Mouse (Mus musculus) urinary bladder, postnatal 10 days (tissue): ENCODE data around the gene Ddx17.

Experiments
- DNase-seq: peaks from one replicate; pipeline ENCODE4 v3.0.0; 2022; ENCODE audit warnings: low spot score

Ddx17 gene

DNA sequence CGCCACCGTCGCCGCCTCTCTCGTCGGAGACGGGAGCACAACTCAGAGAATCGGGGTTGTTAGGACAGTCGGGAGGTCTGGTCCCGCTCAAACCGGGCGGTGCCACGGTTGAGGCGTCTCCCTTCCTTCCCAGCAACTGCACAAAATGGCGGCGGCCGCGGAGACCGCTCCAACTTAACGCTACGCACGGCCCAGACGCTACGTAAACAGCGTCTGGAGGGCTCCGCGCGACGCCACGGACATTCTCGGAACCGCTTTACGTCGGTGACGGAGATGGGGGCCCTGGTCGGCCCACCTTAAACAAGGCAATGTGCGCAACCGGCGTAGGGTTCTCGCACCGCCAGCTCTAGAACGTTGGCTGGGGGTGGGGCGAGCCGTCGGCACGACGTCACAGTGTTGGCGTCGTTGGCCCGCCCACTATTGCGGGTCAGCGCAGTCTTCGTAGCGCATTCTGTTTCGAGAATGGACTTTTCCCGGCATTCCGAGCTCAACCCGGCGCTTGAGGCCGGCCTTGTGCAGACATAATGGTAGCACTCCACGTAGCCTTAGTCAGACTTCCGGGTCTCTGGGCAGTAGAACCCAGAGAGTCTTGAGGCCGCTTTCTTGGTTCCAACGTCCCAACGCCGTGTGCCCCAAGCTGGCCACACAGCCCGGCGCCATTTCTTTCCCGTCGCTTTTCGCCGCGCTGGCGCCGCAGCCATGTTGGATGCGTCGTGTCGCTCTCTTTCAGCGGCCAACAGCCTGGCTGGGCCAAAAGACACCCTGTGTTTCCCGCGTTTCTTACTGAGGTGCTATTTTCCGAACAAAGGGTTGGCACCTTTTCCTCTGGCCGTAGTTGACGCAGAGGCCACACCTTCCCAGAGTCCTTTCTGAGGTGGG is at the start of gene Ddx17:
Gene Ddx17, minus strand, starts transcription at position 332 of the 879 bp plus-strand sequence.
- DNase-seq: peak; percentile 94

- DNase-seq: no peak
Measured at GRCm38 (mm10) chr15:79581581-79581980, 35.0 kb upstream of the Ddx17 start.

GRCm38 (mm10) chr15:79577671-79578426 is 31.3 kb upstream of the Ddx17 start:
- DNase-seq: no peak

GRCm38 (mm10) chr15:79576947-79577346 is 30.4 kb upstream of the Ddx17 start:
- DNase-seq: no peak

GRCm38 (mm10) chr15:79575543-79576222 is 29.1 kb upstream of the Ddx17 start:
- no peak for DNase-seq

DNA sequence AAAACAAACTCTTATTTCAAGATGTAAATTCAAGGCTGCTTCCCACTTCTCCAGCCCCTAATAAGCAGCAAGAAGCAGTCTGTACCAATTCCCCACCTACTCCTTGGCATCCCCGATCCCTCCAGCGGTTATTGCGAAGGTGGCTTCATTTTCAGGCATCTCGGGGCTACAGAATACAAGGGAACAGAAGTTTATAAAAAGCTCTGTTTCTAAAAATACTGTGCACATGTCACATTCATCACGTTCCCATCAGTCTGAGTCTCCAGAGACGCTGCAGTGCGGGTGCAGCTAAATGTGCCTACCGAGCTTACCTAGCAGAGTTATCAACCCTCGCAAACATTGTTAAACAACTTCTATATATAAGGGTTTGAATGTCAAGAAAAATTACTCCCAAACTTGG is 15.9 kb upstream of the Ddx17 start:
- DNase-seq: no peak

DNA sequence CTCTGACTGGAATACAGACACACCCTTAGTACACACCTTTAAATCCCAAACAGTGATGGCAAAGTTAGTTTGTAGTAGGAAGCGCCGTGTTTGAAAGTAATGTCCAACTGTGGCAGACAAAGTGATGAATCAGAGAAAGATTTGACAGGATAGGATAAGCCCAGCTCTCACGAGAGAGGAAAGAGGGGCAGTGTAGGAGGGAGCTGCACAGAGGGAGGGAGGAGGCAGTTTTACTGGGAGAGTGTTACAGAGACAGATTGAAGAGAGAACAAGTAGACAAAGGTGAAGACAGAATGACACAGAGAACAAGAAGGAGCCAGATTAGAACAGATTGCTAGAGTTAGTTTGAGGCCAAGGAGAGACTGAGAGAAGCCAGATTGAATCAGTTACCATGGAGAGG is 13.1 kb upstream of the Ddx17 start:
- no peak for DNase-seq

DNA sequence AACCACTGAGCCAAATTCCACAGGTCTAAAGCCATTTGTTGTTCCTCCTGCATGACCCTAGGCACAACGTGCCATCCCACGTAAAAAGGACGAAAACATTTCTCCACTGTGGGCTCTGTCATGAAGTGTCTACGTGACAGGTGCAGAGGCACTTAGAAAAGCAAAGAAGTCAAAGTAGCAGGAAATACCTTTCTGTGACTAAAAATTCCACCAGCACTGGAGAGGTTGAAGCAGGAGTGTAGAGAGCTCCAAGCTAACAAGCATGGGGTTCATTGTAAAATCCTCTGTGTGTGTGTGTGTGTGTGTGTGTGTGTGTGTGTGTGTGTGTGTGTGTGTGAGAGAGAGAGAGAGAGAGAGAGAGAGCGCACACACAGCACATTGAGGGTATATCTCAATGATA is 6.0 kb upstream of the Ddx17 start:
- no peak for DNase-seq

DNA sequence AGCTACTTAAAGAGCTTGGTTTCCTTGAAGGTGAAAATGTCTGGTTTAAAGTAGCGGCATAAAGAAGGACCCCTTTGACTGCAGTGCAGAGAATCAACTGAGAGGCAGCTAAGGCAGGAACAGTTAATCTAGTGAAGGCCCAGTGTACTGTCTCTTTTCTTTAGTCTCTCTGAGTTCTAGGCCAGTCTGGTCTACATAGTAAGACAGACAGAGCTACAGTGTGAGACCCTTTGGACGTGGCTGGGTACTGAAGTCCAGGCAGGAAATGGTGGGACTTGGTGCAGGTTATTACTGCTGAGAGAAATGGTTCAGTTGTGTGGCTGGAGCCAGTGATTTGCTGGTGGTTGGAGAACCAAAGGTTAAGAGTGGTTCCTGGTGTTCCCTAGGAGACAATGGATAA is 1.7 kb upstream of the Ddx17 start:
- DNase-seq: no peak

- DNase-seq: no peak
Measured at GRCm38 (mm10) chr15:79547289-79547820, 814 bp upstream of the Ddx17 start.

- DNase-seq: no peak
Measured at GRCm38 (mm10) chr15:79545921-79546399, 581 bp downstream of the Ddx17 start.

GRCm38 (mm10) chr15:79545496-79545895 is 1.0 kb downstream of the Ddx17 start:
- no peak for DNase-seq

DNA sequence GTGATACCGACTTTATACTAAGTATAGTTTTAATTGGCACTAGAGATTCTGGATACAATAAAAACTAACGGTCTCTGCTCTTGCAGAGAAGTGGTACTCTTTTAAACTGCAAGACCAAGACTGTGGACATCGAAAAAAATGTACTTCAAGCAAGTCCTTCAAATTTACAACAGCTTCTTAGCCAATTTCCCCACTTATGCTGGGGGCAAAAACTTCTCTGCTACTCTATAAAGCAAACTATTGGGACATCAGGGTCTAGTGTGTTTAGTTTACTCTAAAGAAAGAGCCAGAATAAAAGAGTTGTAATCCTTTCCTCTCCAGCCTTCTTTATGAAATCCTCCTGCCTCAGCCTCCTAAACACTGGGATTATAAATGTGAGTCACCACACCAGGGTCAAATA is 2.6 kb downstream of the Ddx17 start:
- DNase-seq: no peak

GRCm38 (mm10) chr15:79533796-79534195 is 12.7 kb downstream of the Ddx17 start:
- no peak for DNase-seq

DNA sequence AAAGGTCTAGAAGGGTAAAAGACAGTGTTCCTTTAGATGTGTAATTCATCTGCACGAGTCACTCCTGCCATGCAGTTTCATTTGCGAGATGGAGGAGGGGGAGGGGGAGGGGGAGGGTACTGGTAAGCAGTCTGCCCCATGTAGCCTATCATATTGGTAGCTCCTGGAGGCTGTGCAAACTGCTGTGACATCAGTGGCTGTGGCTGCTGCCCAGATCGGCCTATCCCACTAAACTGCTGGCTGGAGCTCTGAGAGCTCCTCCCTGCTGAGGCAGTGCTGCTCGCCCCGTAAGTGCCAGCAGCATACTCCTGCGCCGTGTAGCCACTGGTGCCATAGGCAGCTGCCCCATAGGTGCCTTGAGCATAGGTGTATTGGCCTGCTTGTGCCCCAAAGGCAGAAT is 16.6 kb downstream of the Ddx17 start:
- no peak for DNase-seq

GRCm38 (mm10) chr15:79527991-79528639 is 18.4 kb downstream of the Ddx17 start:
- DNase-seq: no peak

- no peak for DNase-seq
Measured at GRCm38 (mm10) chr15:79527192-79527591, 19.3 kb downstream of the Ddx17 start.

GRCm38 (mm10) chr15:79525979-79526768 is 20.4 kb downstream of the Ddx17 start:
- DNase-seq: no peak

DNA sequence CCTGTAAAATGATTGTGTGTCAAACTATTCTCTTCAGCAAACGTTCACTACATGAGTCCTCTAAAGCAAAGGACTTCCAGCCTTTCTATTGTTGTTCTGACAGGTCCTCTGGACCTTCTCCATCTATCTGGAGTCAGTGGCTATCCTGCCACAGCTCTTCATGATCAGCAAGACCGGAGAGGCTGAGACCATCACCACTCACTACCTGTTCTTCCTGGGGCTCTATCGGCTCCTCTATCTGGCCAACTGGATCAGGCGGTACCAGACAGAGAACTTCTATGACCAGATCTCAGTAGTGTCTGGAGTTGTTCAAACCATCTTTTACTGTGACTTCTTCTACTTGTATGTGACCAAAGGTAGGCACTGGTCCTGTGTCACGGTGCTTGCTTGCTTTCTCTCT is 21.0 kb downstream of the Ddx17 start:
- DNase-seq: no peak

- no peak for DNase-seq
Measured at GRCm38 (mm10) chr15:79519400-79520220, 26.9 kb downstream of the Ddx17 start.
